Mouse (Mus musculus): ENCODE measurements at regions not wholly inside any gene's neighbourhood (a gene's known extent, or its start where the extent isn't known, plus 50 kb on each side); places are given as distances from the start of the nearest gene placed in this dataset.

GRCm38 (mm10) chr17:85886237-85886636 is 198.2 kb upstream of the Six2 start:
- 54% methylated on average over 4 of the region's 4 CpGs for WGBS
- no peak for ATAC-seq
- no peaks in the 10 kb centered on the region for H3K9me3 ChIP-seq (ENCODE audit: low read length)
- no peaks in the 10 kb centered on the region for H3K27me3 ChIP-seq (ENCODE audit: insufficient read depth, low read length)
- H3K9ac ChIP-seq, result no peak overlapping the region
- no peaks in the 10 kb centered on the region for H3K36me3 ChIP-seq (ENCODE audit: insufficient read depth)
- no peak for DNase-seq
- H3K27ac ChIP-seq (ENCODE audit: low read depth, low read length), result no peak overlapping the region
- TF ChIP-seq CTCF (IDR thresholded peaks at IDR 0.05; ENCODE audit: low read depth), result no peak
- H3K4me2 ChIP-seq (ENCODE audit: low read depth), result no peak overlapping the region
- H3K4me1 ChIP-seq (ENCODE audit: insufficient read depth), result no peaks in the 10 kb centered on the region
- no peak overlapping the region for H3K4me3 ChIP-seq (ENCODE audit: low read depth, low read length)

- ATAC-seq (no peak), DNase-seq (no peak)
- no peak overlapping the region for H3K4me2 ChIP-seq (ENCODE audit: low read depth)
- no peaks in the 10 kb centered on the region for H3K27me3 ChIP-seq (ENCODE audit: insufficient read depth, low read length)
- WGBS, result 13% methylated on average over 8 of the region's 8 CpGs
- no peaks in the 10 kb centered on the region for H3K4me1 ChIP-seq (ENCODE audit: insufficient read depth)
- H3K27ac ChIP-seq (ENCODE audit: low read depth, low read length), result no peak overlapping the region
- H3K9ac ChIP-seq, result no peak overlapping the region
- H3K9me3 ChIP-seq (ENCODE audit: low read length), result no peaks in the 10 kb centered on the region
- no peak overlapping the region for H3K4me3 ChIP-seq (ENCODE audit: low read depth, low read length)
- H3K36me3 ChIP-seq (ENCODE audit: insufficient read depth), result no peaks in the 10 kb centered on the region
- TF ChIP-seq CTCF (IDR thresholded peaks at IDR 0.05; ENCODE audit: low read depth), result no peak
Observed at GRCm38 (mm10) chr17:85881636-85882170, 193.6 kb upstream of the Six2 start.

GRCm38 (mm10) chr17:85881046-85881445 is 193.0 kb upstream of the Six2 start:
- H3K9ac ChIP-seq, result no peak overlapping the region
- H3K27ac ChIP-seq (ENCODE audit: low read depth, low read length), result no peak overlapping the region
- DNase-seq (no peak), ATAC-seq (no peak)
- no peaks in the 10 kb centered on the region for H3K27me3 ChIP-seq (ENCODE audit: insufficient read depth, low read length)
- WGBS, result 41% methylated on average over 5 of the region's 5 CpGs
- TF ChIP-seq CTCF (IDR thresholded peaks at IDR 0.05; ENCODE audit: low read depth), result no peak
- no peaks in the 10 kb centered on the region for H3K4me1 ChIP-seq (ENCODE audit: insufficient read depth)
- no peaks in the 10 kb centered on the region for H3K36me3 ChIP-seq (ENCODE audit: insufficient read depth)
- H3K4me3 ChIP-seq (ENCODE audit: low read depth, low read length), result no peak overlapping the region
- no peak overlapping the region for H3K4me2 ChIP-seq (ENCODE audit: low read depth)
- no peaks in the 10 kb centered on the region for H3K9me3 ChIP-seq (ENCODE audit: low read length)

- 38% methylated on average over 3 of the region's 3 CpGs for WGBS
Observed at GRCm38 (mm10) chr17:85877426-85877825, 189.4 kb upstream of the Six2 start.

GRCm38 (mm10) chr17:85876853-85877252 is 188.8 kb upstream of the Six2 start:
- ATAC-seq (no peak), DNase-seq (no peak)
- Histone ChIP-seq H3K4me3 (ENCODE audit: low read depth, low read length) (no peak overlapping the region), H3K27me3 (ENCODE audit: insufficient read depth, low read length) (no peaks in the 10 kb centered on the region; the same call in 1 of the 2 replicates), H3K36me3 (ENCODE audit: insufficient read depth) (no peaks in the 10 kb centered on the region), H3K4me1 (ENCODE audit: insufficient read depth) (peaks cover 5% of the 10 kb centered on the region; the same call in 1 of the 2 replicates), H3K27ac (ENCODE audit: low read depth, low read length) (no peak overlapping the region), H3K4me2 (ENCODE audit: low read depth) (no peak overlapping the region), H3K9ac (no peak overlapping the region), H3K9me3 (ENCODE audit: low read length) (no peaks in the 10 kb centered on the region)
- 74% methylated on average over 10 of the region's 10 CpGs for WGBS
- no peak for TF ChIP-seq CTCF (IDR thresholded peaks at IDR 0.05; ENCODE audit: low read depth)

More at GRCm38 (mm10) chr17:85877426-85877825, 189.4 kb upstream of the Six2 start:
- Histone ChIP-seq H3K27me3 (ENCODE audit: insufficient read depth, low read length) (no peaks in the 10 kb centered on the region; the same call in 1 of the 2 replicates), H3K4me1 (ENCODE audit: insufficient read depth) (peaks cover 5% of the 10 kb centered on the region; the same call in 1 of the 2 replicates), H3K4me3 (ENCODE audit: low read depth, low read length) (no peak overlapping the region), H3K4me2 (ENCODE audit: low read depth) (no peak overlapping the region), H3K9me3 (ENCODE audit: low read length) (no peaks in the 10 kb centered on the region), H3K27ac (ENCODE audit: low read depth, low read length) (no peak overlapping the region), H3K9ac (no peak overlapping the region), H3K36me3 (ENCODE audit: insufficient read depth) (no peaks in the 10 kb centered on the region)
- no peak for DNase-seq
- TF ChIP-seq CTCF (IDR thresholded peaks at IDR 0.05; ENCODE audit: low read depth), result peak; percentile 23; the same call in 1 of the 2 replicates
- no peak for ATAC-seq

DNA sequence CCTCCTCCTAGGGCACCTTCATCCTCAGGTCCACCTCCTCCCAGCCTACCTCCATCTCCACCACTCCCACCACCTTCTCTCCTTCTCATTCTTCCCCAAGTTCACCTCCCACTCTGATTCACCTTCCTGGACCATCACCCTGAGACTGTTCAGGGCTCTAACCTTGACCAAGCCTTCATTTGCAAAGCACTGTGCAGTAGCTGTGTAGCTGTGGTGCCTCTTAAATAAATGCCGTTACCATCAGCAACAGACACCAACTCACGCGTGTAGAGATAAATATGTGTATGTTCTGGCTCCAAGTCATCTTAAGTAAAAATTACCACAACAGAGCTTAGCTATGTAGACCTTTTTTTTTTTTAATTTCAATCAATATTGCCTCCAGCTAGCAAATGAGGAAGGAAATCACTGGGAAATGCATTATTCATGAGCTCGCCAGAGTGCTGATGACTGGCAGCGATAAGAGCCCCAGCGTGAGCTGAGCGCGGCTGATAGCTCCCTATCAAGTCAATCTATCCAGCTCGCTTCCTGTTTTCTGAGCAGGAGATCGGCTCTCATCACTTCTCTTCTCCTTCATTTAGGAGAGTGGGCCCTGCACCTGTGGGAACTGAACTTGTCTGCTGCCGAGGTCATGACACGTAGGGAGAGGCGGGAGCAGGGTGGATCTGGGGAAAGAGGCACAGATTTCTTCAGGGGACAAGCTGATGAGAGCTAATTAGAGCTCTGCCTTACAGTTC is 185.9 kb upstream of the Six2 start:
- Histone ChIP-seq H3K4me1 (ENCODE audit: insufficient read depth) (peaks cover 5% of the 10 kb centered on the region; the same call in 1 of the 2 replicates), H3K27me3 (ENCODE audit: insufficient read depth, low read length) (no peaks in the 10 kb centered on the region; the same call in 1 of the 2 replicates), H3K9ac (no peak overlapping the region), H3K27ac (ENCODE audit: low read depth, low read length) (no peak overlapping the region), H3K4me2 (ENCODE audit: low read depth) (peak overlapping the region; percentile 42), H3K36me3 (ENCODE audit: insufficient read depth) (no peaks in the 10 kb centered on the region), H3K9me3 (ENCODE audit: low read length) (no peaks in the 10 kb centered on the region), H3K4me3 (ENCODE audit: low read depth, low read length) (peak overlapping the region; percentile 15)
- TF ChIP-seq CTCF (IDR thresholded peaks at IDR 0.05; ENCODE audit: low read depth), result no peak
- ATAC-seq (peak; percentile 86), DNase-seq (peak; percentile 75)
- 8% methylated on average over 13 of the region's 13 CpGs for WGBS

DNA sequence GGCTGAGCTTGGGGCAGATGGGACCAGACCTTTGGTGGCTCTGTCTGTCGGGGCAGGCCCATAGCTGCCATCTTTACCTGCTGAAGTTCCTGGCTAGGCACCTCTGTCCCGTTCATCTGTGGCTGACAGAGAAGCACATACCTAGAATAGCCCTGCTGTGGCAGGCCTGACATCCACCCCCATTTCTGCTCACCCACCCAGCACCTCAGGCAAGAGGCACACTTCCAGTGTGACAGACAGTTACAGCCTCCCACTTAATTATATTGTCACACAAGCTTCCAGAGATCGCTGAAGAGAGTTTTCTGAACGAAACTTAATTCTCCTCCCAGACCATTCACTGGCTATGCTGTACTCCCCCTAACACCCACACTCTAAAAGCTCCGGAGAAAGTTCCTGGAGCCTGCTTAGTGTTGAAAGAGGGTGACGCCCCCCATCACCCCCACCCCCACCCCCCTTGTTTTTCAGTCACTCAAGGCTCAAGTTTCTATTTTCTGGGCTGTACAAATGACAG is 184.9 kb upstream of the Six2 start:
- Histone ChIP-seq H3K27ac (ENCODE audit: low read depth, low read length) (no peak overlapping the region), H3K27me3 (ENCODE audit: insufficient read depth, low read length) (no peaks in the 10 kb centered on the region; the same call in 1 of the 2 replicates), H3K9me3 (ENCODE audit: low read length) (no peaks in the 10 kb centered on the region), H3K4me2 (ENCODE audit: low read depth) (no peak overlapping the region), H3K4me1 (ENCODE audit: insufficient read depth) (peaks cover 5% of the 10 kb centered on the region; the same call in 1 of the 2 replicates), H3K36me3 (ENCODE audit: insufficient read depth) (no peaks in the 10 kb centered on the region), H3K9ac (no peak overlapping the region), H3K4me3 (ENCODE audit: low read depth, low read length) (no peak overlapping the region)
- 48% methylated on average over 6 of the region's 6 CpGs for WGBS
- no peak for ATAC-seq
- TF ChIP-seq CTCF (IDR thresholded peaks at IDR 0.05; ENCODE audit: low read depth), result no peak
- DNase-seq, result no peak

All from forebrain, postnatal 0 days (tissue).